Mouse (Mus musculus): Measurements from ENCODE around the gene St5. TPM values are rescaled to one million over a fixed set of nuclear protein-coding genes. Genes with fewer than 3 reads are reported as not detected.

Gene St5
- polyA plus RNA-seq, 1 experiment from 2014 or later: 45.7 TPM

- no peak overlapping the region for H3K4me2 ChIP-seq (ENCODE audit: low read depth, low read length)
- ATAC-seq (ENCODE audit: low read depth): no peak
- H3K4me3 ChIP-seq (ENCODE audit: low read depth, low read length): no peak overlapping the region
- peaks cover 64% of the 10 kb centered on the region for H3K36me3 ChIP-seq (ENCODE audit: control insufficient read depth, insufficient read depth, low read length)
- H3K9me3 ChIP-seq (ENCODE audit: control insufficient read depth, low read length): no peaks in the 10 kb centered on the region
- H3K27me3 ChIP-seq (replicated peaks; ENCODE audit: control insufficient read depth, insufficient read depth, low read length): no peaks in the 10 kb centered on the region
- H3K4me1 ChIP-seq (ENCODE audit: control insufficient read depth, insufficient read depth, low read length): peaks cover 6% of the 10 kb centered on the region; the same call in 1 of the 2 replicates
- no peak for DNase-seq (ENCODE audit: low spot score)
- peak overlapping the region; percentile 45; the same call in 1 of the 2 replicates for H3K27ac ChIP-seq (replicated peaks; ENCODE audit: low read depth, low read length)
- H3K9ac ChIP-seq (ENCODE audit: low read depth, low read length): no peak overlapping the region
Observed at GRCm38 (mm10) chr7:109524442-109524744, 179.0 kb downstream of the St5 start.

GRCm38 (mm10) chr7:109523741-109524441 is 179.5 kb downstream of the St5 start:
- 44% methylated on average over 6 of the region's 6 CpGs for WGBS
- peaks cover 64% of the 10 kb centered on the region for H3K36me3 ChIP-seq (ENCODE audit: control insufficient read depth, insufficient read depth, low read length)
- no peak overlapping the region for H3K4me2 ChIP-seq (ENCODE audit: low read depth, low read length)
- DNase-seq (ENCODE audit: low spot score) (no peak), ATAC-seq (ENCODE audit: low read depth) (no peak)
- H3K27me3 ChIP-seq (replicated peaks; ENCODE audit: control insufficient read depth, insufficient read depth, low read length): no peaks in the 10 kb centered on the region
- H3K4me3 ChIP-seq (ENCODE audit: low read depth, low read length): no peak overlapping the region
- no peaks in the 10 kb centered on the region for H3K9me3 ChIP-seq (ENCODE audit: control insufficient read depth, low read length)
- peaks cover 6% of the 10 kb centered on the region; the same call in 1 of the 2 replicates for H3K4me1 ChIP-seq (ENCODE audit: control insufficient read depth, insufficient read depth, low read length)
- peak overlapping the region; percentile 45; the same call in 1 of the 2 replicates for H3K27ac ChIP-seq (replicated peaks; ENCODE audit: low read depth, low read length)
- no peak overlapping the region for H3K9ac ChIP-seq (ENCODE audit: low read depth, low read length)

GRCm38 (mm10) chr7:109523304-109523703 is 180.1 kb downstream of the St5 start:
- no peaks in the 10 kb centered on the region for H3K9me3 ChIP-seq (ENCODE audit: control insufficient read depth, low read length)
- 0 out of 2 replicates have a peak overlapping the region, but pooled peaks have one; percentile 15 for H3K27ac ChIP-seq (replicated peaks; ENCODE audit: low read depth, low read length)
- WGBS: 67% methylated on average over 2 of the region's 2 CpGs
- H3K4me3 ChIP-seq (ENCODE audit: low read depth, low read length): no peak overlapping the region
- no peaks in the 10 kb centered on the region for H3K27me3 ChIP-seq (replicated peaks; ENCODE audit: control insufficient read depth, insufficient read depth, low read length)
- no peak overlapping the region for H3K4me2 ChIP-seq (ENCODE audit: low read depth, low read length)
- no peak for ATAC-seq (ENCODE audit: low read depth)
- DNase-seq (ENCODE audit: low spot score): no peak
- no peak overlapping the region for H3K9ac ChIP-seq (ENCODE audit: low read depth, low read length)
- H3K4me1 ChIP-seq (ENCODE audit: control insufficient read depth, insufficient read depth, low read length): peaks cover 6% of the 10 kb centered on the region
- H3K36me3 ChIP-seq (ENCODE audit: control insufficient read depth, insufficient read depth, low read length): peaks cover 64% of the 10 kb centered on the region

GRCm38 (mm10) chr7:109522084-109522483 is 181.3 kb downstream of the St5 start:
- 0 out of 2 replicates have a peak overlapping the region, but pooled peaks have one; percentile 21 for H3K9ac ChIP-seq (ENCODE audit: low read depth, low read length)

GRCm38 (mm10) chr7:109519936-109520335 is 183.5 kb downstream of the St5 start:
- H3K27ac ChIP-seq (replicated peaks; ENCODE audit: low read depth, low read length): peak overlapping the region; percentile 98; the same call in 1 of the 2 replicates
- peaks cover 47% of the 10 kb centered on the region for H3K36me3 ChIP-seq (ENCODE audit: control insufficient read depth, insufficient read depth, low read length)
- no peaks in the 10 kb centered on the region for H3K9me3 ChIP-seq (ENCODE audit: control insufficient read depth, low read length)
- H3K9ac ChIP-seq (ENCODE audit: low read depth, low read length): peak overlapping the region; percentile 99
- peak overlapping the region; percentile 89 for H3K4me2 ChIP-seq (ENCODE audit: low read depth, low read length)
- H3K27me3 ChIP-seq (replicated peaks; ENCODE audit: control insufficient read depth, insufficient read depth, low read length): no peaks in the 10 kb centered on the region
- DNase-seq (ENCODE audit: low spot score) (no peak), ATAC-seq (ENCODE audit: low read depth) (no peak)
- WGBS: 3% methylated on average over 10 of the region's 10 CpGs
- peak overlapping the region; percentile 98 for H3K4me3 ChIP-seq (ENCODE audit: low read depth, low read length)
- H3K4me1 ChIP-seq (ENCODE audit: control insufficient read depth, insufficient read depth, low read length): peaks cover 12% of the 10 kb centered on the region

More at GRCm38 (mm10) chr7:109522084-109522483, 181.3 kb downstream of the St5 start:
- no peak for ATAC-seq (ENCODE audit: low read depth)
- Histone ChIP-seq H3K27me3 (replicated peaks; ENCODE audit: control insufficient read depth, insufficient read depth, low read length) (no peaks in the 10 kb centered on the region), H3K9me3 (ENCODE audit: control insufficient read depth, low read length) (no peaks in the 10 kb centered on the region), H3K4me1 (ENCODE audit: control insufficient read depth, insufficient read depth, low read length) (peaks cover 12% of the 10 kb centered on the region), H3K27ac (replicated peaks; ENCODE audit: low read depth, low read length) (no peak overlapping the region), H3K4me3 (ENCODE audit: low read depth, low read length) (no peak overlapping the region), H3K36me3 (ENCODE audit: control insufficient read depth, insufficient read depth, low read length) (peaks cover 64% of the 10 kb centered on the region), H3K4me2 (ENCODE audit: low read depth, low read length) (no peak overlapping the region)
- WGBS: 74% methylated on average over 5 of the region's 5 CpGs
- DNase-seq (ENCODE audit: low spot score): no peak

GRCm38 (mm10) chr7:109518838-109519696 is 184.3 kb downstream of the St5 start, which contains the start of gene Rpl27a:
Rpl27a (plus strand) TSS chr7:109519147.
- Histone ChIP-seq H3K4me1 (ENCODE audit: control insufficient read depth, insufficient read depth, low read length) (peaks cover 12% of the 10 kb centered on the region), H3K9ac (ENCODE audit: low read depth, low read length) (peak within 1 kb of the TSS; percentile 99), H3K4me2 (ENCODE audit: low read depth, low read length) (peak within 1 kb of the TSS; percentile 89), H3K4me3 (ENCODE audit: low read depth, low read length) (peak within 1 kb of the TSS; percentile 98), H3K36me3 (ENCODE audit: control insufficient read depth, insufficient read depth, low read length) (peaks cover 38% of the 10 kb centered on the region), H3K27ac (replicated peaks; ENCODE audit: low read depth, low read length) (peak within 1 kb of the TSS; percentile 98), H3K9me3 (ENCODE audit: control insufficient read depth, low read length) (no peaks in the 10 kb centered on the region), H3K27me3 (replicated peaks; ENCODE audit: control insufficient read depth, insufficient read depth, low read length) (no peaks in the 10 kb centered on the region)
- under 1% methylated on average over 37 of the region's 72 CpGs for WGBS
- peak; percentile 99 for DNase-seq (ENCODE audit: low spot score)
- peak; percentile 94 for ATAC-seq (ENCODE audit: low read depth)

GRCm38 (mm10) chr7:109518036-109518681 is 185.2 kb downstream of the St5 start:
- ATAC-seq (ENCODE audit: low read depth) (no peak), DNase-seq (ENCODE audit: low spot score) (no peak)
- Histone ChIP-seq H3K9me3 (ENCODE audit: control insufficient read depth, low read length) (no peaks in the 10 kb centered on the region), H3K4me1 (ENCODE audit: control insufficient read depth, insufficient read depth, low read length) (peaks cover 12% of the 10 kb centered on the region), H3K27ac (replicated peaks; ENCODE audit: low read depth, low read length) (peak overlapping the region; percentile 98), H3K4me2 (ENCODE audit: low read depth, low read length) (peak overlapping the region; percentile 54), H3K9ac (ENCODE audit: low read depth, low read length) (peak overlapping the region; percentile 79), H3K36me3 (ENCODE audit: control insufficient read depth, insufficient read depth, low read length) (peaks cover 29% of the 10 kb centered on the region), H3K27me3 (replicated peaks; ENCODE audit: control insufficient read depth, insufficient read depth, low read length) (no peaks in the 10 kb centered on the region), H3K4me3 (ENCODE audit: low read depth, low read length) (peak overlapping the region; percentile 98)
- 13% methylated on average over 10 of the region's 10 CpGs for WGBS

GRCm38 (mm10) chr7:109516500-109516899 is 186.9 kb downstream of the St5 start:
- 75% methylated on average over 3 of the region's 3 CpGs for WGBS
- ATAC-seq (ENCODE audit: low read depth): no peak

More at GRCm38 (mm10) chr7:109516500-109516899, 186.9 kb downstream of the St5 start:
- Histone ChIP-seq H3K4me3 (ENCODE audit: low read depth, low read length) (no peak overlapping the region), H3K4me2 (ENCODE audit: low read depth, low read length) (no peak overlapping the region), H3K9me3 (ENCODE audit: control insufficient read depth, low read length) (no peaks in the 10 kb centered on the region), H3K27me3 (replicated peaks; ENCODE audit: control insufficient read depth, insufficient read depth, low read length) (no peaks in the 10 kb centered on the region), H3K9ac (ENCODE audit: low read depth, low read length) (no peak overlapping the region), H3K27ac (replicated peaks; ENCODE audit: low read depth, low read length) (no peak overlapping the region), H3K36me3 (ENCODE audit: control insufficient read depth, insufficient read depth, low read length) (peaks cover 13% of the 10 kb centered on the region), H3K4me1 (ENCODE audit: control insufficient read depth, insufficient read depth, low read length) (peaks cover 12% of the 10 kb centered on the region)
- DNase-seq (ENCODE audit: low spot score): no peak

Measured in embryonic facial prominence, embryonic 14.5 days (tissue).